Mouse (Mus musculus) gastrocnemius, postnatal 10 days (tissue): ENCODE results near the gene Necab2. TPM values are rescaled to one million over a fixed set of nuclear protein-coding genes. Genes with fewer than 3 reads are reported as not detected.

Experiments
- DNase-seq: peaks from one replicate; pipeline ENCODE4 v3.0.0; 2021; ENCODE audit warnings: mixed read lengths
- total RNA-seq, 2 experiments: library from RNA; stranded (reverse); gene quantifications; 2 replicates each; pipeline ENCODE4 v1.2.3; 2021

The Necab2 gene
- total RNA-seq, 2 experiments from 2014 or later: 0.38 to 0.73 TPM

DNA sequence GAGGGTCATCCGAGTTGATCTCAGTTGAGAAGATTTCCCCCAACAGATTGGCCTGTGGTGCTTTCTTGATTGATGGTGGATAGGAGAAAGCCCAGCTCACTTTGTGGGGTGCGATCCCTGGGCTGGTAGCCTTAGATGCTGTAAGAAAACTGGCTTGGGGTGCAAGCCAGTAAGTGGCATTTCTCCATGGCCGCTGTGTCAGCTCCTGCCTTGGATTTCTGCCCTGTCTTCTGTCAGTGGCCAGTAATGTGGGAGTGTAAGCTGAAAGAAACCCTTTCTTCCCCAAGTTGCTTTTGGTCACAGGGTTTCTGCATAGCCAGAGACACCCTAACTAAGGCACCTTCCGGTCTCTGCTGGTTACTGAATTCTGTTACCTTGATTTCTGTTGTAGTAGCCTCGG, 9.5 kb downstream of the Necab2 start:
- no peak for DNase-seq

DNA sequence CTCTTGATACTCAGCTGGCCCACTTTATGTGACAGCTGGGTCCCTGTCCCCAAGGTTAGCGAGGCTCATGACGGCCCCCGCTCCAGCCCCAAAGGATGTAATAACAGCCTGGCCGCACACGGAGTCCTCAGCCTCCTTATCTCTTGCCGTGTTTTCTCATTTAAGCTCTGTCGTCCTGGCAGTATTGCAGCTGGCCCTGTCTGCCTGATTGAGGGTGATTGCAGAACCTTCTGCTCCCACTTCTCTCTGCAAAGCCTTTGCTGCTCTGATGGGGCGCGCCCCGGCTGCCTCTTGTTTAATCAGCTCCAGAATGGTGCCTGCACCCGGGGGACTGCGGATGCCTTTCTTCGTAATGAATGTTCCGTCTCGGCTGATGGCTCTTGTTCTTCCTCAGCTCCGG, 13.2 kb downstream of the Necab2 start:
- no peak for DNase-seq

DNA sequence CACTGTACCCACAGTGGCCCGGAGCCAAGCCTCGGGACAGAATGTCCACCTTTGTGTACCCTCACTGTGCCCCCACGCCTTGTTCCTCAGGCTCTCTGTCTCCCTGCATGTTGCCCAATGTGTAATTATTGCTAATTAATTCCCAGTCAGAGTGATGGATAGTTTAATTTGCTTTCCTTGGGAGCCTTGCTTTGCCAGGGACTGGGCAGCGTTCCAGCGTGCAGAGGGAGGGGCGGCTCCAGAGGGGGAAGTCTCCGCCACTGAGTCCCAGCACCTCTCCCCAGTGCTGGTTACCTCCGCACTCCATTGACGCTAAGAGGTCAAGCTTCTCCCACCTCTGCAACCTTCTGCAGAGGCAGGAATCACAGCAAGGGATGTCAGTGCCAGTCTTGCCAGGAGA, 14.8 kb downstream of the Necab2 start:
- DNase-seq: no peak

DNA sequence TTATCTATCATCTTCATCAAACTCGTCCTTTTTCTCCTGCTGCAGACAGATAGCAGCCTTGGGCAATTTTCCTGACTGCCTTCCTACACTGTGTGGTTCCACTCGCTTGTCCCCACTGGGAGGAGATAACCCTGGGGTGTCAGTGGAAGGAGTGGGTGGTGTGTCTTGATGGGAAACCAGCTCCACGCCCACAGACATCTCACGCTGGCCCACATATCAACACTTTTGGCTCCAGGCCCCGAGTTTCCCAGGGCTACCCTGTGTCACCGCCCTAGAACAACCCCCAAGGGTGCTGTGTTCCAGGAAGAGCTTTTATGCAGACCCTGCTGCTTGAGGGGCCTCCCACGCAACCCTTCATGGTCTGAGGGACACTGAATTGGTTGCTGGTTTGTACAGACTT, 17.2 kb downstream of the Necab2 start:
- DNase-seq: no peak

DNA sequence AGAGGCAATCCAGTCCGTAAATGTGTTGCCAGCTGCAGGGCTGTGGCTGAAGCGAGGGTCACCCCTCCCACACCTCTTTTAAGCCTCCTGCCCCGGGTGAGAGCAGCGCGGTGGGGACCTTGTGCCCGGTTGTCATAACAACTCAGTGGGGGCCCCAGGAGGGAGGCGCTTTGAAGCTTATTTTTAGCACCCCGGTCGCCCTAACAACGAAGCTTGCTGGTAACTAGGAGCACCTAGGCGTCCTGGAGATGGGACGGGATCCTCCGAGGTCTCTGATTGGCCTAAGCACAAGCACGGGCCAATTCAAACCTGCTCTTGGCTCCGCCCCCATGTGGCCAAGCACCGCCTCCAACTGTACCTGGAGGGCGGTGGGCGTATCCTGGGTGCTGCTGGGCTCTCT, 19.6 kb downstream of the Necab2 start:
- DNase-seq: no peak

DNA sequence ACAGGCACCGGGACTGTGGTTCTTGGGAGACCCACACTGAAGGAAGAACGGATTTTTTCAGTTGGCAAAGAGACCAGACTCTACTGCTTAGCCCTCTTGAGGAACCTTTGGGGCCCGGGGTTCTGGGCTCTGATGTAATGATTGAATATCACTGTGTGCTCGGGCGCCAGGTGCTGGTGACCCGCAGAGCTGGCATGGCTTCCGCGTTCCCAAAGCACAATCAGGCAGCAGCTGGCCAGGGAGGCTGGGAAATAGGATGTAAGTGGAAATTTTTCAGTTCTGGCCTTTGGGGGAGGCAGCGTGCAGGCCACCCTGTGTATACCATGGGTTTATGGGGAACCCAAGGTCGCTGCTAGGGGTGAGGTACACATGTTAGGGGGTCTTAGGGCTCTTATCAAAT, 20.3 kb downstream of the Necab2 start:
- DNase-seq: no peak

DNA sequence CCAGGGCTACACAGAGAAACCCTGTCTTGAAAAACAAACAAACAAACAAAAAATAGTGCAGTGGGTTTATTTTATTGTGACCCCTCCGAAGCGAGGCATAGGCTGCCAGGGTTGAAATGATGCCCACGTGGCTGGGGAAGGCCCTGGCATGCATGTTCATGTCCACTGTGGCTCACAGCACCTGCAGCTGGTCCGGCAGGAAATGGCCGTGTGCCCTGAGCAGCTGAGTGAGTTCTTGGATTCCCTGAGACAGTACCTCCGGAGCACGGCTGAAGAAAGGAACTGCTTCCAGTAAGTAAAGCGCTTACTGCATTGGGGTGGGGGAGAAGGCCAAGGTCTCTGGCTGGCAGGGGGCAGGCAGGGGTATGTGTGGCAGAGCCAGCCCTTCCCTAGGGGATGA, 21.6 kb downstream of the Necab2 start:
- no peak for DNase-seq

DNA sequence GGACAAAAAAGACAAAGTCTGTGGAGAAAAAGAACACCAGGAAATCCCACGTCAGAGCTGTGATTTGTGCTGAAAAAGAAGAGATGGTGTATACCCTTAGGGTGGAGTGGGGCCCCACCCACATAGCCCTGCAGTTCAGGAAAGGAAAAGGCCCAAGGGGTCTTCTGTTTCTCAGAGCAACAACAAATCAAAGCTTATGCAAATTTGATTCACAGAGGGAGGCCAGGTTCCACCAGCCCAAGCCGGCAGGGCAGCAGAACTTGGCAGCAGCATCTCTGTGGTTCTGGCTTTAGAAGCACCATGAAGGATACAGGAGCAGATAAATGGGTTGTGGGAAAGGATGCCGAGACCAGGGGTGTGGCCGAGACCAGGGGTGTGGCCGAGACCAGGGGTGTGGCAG, 32.2 kb downstream of the Necab2 start:
- no peak for DNase-seq

DNA sequence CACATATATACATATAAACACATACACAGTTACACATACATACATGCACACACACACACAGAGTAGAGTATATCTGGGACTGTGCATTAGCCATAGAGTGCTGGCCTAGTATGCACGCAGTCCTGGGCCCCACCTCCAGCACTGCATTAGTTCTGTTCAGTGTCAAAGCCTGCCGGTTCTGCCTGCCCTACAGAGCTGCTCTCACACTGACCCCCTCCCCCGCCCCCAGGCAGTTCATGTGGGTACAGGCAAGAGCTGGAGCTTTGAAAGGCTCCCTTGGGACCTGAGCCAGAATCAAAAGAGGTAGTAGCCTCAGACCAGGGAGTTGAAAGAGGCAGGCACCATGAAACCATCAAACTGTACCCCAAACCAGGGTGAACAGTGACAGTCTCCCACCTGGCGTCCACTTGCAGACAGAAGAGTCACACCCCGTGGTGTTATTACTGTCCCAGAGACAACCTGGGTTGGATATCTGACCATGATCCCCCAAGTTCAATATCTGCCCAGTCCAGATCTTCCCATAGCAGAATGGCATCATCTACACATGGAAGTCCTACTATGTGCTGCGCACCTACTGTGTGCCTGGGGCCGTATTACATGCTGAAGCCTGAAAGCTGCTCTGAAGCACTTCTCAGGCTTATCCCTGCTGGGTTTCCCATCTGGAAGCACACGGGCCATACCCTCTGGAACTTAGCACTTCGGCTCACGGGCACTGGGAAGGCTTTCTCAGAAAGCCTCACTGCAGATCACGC, 37.8 kb downstream of the Necab2 start:
- DNase-seq: no peak

DNA sequence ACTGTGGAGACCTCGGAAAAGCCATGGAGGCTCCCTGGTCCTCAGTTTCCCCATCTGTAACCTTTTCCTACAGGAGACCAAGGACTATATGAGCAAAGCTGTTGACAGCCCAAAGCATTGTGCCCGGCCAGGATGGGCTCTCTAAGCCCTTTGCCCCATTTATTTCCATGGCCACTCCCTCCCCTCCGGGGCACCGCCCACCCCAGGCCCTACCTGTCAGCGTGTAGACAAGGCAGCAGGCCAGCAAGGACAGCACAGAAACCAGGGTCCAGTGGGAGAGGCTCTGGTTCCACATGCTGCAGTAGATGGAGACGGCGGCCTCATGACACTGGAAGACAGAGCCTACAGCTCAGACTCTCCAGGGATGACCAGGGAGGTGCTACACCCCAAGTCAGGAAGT, 40.6 kb downstream of the Necab2 start:
- DNase-seq: no peak

DNA sequence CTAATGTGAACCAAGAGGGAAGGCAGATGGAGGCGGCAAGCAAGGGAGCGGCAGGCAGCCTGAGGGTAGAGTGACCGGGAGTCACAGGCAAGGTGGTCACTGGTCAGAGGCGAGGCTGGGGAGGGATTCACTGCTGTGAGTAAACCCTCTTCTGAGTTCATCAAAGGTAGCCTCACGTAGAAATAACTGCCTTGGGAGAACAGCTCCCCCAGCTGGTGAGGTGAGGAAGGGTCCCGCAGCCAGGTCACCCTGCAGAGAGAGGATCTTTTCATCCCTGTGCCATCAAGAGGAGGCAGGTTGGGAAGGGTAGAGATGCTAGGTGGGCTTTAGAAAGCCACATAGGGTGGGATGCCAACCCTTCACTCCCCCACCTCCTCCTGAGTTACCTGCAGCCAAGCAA, 50.3 kb downstream of the Necab2 start:
- peak; percentile 51 for DNase-seq

DNA sequence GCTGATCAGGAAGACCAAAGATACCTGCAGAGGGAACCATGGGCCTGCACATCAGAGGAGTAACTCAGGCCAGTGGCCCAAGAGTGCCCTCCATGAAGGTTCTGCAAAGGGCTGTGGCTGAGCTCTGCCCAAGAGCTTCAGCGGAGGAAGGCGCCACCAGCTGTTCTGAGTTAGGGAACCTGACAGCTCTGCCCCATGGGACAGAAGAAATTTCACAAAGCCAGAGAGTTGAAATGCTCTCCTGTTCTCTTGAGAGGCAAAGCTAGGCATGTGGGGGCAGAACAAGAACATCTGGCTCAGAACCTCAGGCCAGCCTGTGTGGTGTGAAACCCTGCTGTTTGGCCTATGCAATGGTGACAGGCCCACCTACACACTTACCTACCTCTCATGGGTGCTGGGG, 53.3 kb downstream of the Necab2 start:
- no peak for DNase-seq

DNA sequence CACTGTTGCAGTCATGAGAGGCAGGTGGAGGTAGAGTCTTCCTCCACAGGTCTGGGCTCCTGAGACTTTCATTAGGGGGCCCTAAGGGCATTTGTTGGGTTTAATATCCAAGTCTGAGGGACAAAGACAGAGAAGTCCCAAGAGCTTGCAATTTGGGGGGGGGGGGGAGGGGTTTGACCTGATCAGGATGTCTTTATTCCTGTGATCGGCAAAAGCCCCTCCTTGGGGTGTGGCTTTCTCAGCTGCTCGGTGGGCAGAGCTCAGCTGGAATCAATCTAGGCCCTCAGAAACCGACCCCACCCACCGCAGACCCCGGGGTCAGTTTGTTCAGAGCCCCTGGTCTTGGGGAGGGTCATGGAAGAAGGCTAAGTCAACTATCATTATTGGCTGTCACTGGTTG, 55.1 kb downstream of the Necab2 start, which contains the start of gene Slc38a8:
TSS of gene Slc38a8 (minus strand) at position 101 of the 400 bp plus-strand sequence.
- DNase-seq: no peak

DNA sequence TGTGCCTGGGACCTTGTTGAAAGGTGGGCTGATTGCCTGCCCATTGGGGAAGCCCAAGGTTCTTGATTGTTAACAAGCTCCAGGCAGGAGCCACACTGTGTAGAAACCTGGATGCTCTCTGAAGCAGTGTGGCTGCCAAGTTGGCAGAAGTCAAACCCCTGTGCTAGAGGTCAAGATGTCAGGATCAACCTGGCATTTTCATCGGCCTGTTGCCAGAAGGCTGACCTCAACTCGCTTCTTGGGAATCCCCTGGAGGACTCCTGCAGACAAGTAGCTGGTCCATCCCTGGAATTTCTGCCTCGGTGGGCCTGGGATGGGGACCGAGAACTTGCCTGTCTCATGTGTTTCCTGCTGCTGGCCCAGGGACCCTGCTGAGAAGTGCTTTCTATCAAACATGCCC, 55.6 kb downstream of the Necab2 start:
- no peak for DNase-seq

DNA sequence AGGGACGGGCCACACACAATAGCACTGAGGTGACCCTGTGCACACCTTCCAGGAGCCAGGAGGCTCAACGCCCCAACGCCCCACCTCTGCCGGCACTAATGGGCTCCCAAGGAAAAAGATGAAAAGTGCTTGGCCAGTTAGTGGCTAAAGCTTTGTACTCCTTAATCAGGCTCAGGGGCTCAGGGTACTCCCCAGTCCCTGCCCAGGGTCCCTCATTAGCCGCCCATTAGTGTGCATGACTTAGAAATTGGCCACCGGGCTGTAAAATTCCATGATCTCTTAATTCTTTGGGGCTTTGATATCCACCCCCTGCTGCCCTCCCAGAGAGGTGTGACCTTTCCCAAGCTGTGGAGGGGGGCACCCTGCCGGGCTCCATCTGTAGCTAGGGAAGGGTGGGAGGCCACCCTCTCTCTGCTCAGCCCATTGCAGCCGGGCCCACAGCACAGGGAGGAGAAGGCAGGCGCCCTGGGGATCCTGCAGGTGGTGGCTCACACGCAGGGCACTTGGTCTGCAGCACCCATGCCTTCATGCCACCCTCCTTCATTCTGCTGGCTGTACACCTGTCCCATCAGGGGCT, 56.8 kb downstream of the Necab2 start:
- DNase-seq: no peak

DNA sequence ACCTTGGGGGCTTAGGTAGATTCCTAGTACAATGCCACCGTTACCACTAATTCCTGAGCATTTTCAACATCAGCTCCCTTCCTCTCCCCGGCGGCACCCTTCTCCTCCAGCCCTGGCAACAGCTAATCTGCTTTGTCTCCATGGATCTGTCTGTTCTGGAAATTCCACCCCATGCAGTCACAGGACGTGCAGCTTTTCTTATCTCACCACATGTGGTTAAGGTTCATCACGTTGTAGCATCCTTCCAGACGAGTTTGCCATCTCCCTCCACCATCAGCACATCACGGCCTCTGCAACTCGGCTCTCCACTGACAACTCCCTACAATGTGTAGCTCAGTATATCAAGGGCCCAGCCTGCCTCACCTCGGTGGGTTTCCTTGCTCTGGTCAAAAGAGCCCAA, 59.0 kb downstream of the Necab2 start:
- no peak for DNase-seq

DNA sequence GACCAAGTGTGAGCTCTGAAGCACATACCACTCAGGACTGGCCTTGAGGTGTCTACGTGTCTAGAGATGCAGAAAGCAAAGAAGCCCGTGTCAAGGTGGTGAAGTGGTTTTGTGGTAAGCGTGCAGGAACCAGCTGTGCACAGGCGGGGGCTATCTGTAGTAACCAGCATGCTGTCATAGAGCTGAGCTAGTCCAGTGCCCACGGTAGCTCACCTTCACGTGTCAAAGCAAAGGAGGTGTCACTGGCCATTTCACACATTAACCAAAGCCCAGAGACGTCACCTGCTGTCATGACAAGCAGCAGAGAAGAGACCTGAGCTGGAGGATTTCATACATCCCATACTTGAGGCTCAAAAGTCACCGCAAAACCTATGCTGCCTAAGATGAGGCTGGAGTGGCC, 59.6 kb downstream of the Necab2 start:
- no peak for DNase-seq

DNA sequence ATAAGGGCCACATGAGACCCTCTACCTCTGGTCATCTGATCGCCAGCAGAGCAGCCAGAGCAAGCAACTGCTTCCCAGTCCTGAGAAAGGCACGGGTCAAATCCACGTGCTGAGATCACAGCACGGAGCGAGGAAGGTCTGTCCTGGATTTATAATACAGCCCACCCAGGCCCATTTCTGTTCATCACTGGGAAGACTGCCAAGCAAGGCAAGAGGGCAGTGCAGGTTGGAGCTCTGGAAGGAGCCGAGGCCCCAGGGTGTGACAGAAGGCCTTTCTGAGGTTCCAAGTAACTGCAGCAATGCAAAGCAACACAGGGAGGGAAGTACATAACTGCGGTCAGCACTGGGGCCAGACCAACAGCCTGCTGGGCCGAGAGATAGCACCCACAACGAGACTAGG, 64.0 kb downstream of the Necab2 start:
- DNase-seq: no peak

DNA sequence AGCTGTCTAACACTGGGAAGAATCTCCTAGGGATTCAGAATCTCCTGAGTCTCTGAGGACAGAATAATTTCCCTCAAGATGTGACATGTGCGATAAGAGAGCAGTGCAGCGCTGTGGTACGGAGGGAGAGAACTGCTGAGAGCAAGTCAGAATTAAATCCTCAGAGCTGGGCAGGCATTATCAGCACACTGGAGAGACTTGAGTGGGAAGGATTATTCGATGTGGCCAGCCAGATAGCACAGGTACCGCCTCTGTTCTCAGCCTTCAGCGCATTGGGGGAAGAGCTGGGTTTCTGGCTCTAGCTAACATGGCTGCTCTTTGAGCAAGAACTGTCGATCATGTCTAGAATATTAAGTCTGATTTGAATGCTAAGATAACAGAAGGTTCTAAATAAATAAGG, 65.2 kb downstream of the Necab2 start:
- no peak for DNase-seq

DNA sequence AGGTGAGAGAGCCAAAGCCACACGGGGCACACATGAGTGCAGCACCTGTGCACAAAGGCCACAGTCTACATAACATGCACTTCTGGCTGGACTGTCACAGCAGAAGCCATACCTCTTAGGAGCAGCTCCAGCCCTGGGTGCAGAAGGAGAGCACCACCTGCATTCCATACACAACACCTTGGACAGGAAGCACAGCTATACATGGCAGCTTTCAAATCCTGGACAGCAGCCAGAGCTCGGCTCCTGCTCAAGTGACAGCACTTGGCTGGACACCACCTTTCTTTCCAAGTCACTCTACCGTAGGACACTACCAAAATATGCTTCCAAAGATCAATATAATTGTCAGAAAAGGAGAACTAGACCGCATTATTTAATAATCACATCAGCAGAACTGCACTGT, 66.9 kb downstream of the Necab2 start:
- no peak for DNase-seq

DNA sequence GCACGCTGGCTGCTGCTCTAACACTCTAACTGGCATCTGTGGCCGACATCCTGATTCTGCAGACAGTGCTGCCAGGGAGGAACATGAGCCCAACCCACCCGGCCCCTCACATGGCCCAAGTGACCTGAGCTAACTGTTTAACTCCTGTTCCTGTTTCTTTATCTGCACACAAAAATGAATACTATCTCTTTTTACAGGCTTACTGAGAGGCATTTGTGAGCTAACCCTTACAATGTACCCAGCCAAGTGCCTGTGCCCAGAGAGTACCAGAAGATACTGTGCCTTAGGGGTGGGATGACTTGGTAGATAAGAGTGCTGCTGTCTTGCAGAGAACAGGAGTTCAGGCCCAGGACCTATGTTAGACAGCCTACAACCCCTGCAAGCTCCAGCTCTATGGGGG, 68.4 kb downstream of the Necab2 start:
- DNase-seq: no peak

DNA sequence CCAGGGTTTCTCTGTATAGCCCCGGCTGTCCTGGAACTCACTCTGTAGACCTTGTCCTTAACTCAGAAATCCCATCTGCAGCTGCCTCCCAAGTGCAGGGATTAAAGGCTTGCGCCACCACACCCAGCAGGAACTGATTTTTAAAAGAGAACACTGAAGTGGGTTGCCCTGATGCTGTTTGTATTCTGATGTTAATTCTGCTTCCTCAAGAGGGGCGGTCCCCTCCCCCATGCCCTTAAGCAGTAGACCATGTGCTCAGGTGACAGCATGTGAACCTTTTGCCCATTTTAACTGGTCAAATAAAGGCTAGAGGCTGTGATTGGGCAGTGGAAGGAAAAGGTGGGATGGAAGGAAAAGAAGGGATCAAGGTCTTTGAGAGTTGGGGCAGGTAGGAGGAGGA, 69.2 kb downstream of the Necab2 start:
- no peak for DNase-seq

DNA sequence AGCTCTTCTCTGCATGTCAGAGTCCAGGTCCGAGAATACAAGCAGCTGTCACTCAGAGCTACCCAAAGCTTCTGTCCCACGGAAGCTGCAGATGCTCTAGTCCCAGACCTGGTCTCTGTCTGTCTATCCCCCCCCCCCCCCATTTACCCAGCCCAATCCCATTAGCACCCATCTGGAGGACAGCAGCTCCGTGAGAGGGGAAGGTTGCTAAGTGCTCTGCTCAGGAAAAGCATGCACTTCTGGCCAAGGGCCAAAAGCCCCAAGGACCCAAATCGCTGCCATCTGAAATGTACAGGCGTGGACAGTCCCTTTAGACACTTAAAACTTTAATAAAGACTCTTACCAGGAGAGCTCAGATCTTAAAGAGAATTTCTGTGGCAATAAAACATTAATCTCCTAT, 70.2 kb downstream of the Necab2 start:
- DNase-seq: no peak

DNA sequence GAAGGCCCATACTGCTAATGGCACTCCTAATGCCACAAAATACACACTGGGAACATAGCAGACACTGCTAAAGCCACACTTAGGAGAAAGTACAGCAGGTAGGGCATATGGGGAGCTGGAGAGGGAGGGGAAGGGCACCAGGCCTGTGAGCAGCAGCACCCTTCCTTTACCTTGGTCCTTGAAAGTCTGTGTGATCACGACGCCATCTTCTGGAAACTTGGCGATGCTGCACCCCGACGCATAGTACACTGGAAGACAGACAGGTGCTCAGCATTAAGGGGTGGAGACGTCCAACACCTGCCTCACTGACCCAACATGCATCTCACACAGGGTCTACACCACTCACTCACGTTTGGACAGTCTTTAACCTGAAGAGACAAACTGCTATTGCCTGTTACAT, 73.6 kb downstream of the Necab2 start:
- no peak for DNase-seq
